Mouse (Mus musculus) kidney, postnatal 25 days (tissue): ENCODE measurements at regions not wholly inside any gene's neighbourhood (a gene's known extent, or its start where the extent isn't known, plus 50 kb on each side); places are given as distances from the start of the nearest gene placed in this dataset.

ENCODE experiments used
- DNase-seq, 2 experiments: peaks; one replicate each; pipeline ENCODE4 v3.0.0; 2021; ENCODE audit warnings: mixed read lengths in 2 of 2

GRCm38 (mm10) chr5:42636162-42636823 lies 568.5 kb downstream of the Gm16223 start:
- DNase-seq: no peak

- DNase-seq: no peak
Observed at GRCm38 (mm10) chr5:42656460-42656859, 576.5 kb upstream of the Cpeb2 start.

- no peak for DNase-seq
Observed at GRCm38 (mm10) chr5:42659994-42660393, 573.0 kb upstream of the Cpeb2 start.

GRCm38 (mm10) chr5:42679617-42680016 lies 553.4 kb upstream of the Cpeb2 start:
- DNase-seq: no peak

GRCm38 (mm10) chr5:42685356-42686057 lies 547.5 kb upstream of the Cpeb2 start:
- no peak for DNase-seq

DNA sequence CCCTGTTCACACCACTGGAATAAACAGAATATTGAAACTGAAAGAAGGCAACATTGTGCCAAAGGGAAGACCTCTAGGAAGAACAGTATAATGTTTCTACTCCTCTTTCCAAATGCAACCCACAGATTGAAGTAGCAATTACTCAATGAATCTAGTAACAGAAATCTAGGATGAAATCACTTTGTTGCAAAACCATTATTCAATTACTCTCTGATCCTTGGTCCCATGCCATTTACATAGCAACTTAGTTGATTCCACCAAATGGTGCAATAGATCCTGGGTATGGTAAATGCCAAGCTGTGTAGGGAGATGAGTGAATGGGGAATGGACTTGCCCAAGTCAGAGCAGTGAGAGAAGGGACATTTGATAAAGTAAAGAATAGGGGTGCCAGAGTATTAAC lies 545.8 kb upstream of the Cpeb2 start:
- no peak for DNase-seq
